Mouse (Mus musculus) thymus, adult 2 months (tissue): ENCODE results near the gene Nin.

ENCODE experiments used
- CTCF ChIP-seq: fragments of 200-500 bp; IDR thresholded peaks from 2 replicates; pipeline ENCODE4 v1.5.1; 2012; ENCODE audit warnings: mild to moderate bottlenecking, control low read depth, low read length, moderate library complexity, borderline replicate concordance; ENCODE audit not compliant: control insufficient read depth, poor library complexity, insufficient read depth; ENCODE audit errors: extremely low read depth
- POLR2A ChIP-seq: fragments of 200-500 bp; IDR thresholded peaks from 2 replicates; pipeline ENCODE4 v1.6.1; 2012; ENCODE audit warnings: mild to moderate bottlenecking, low read length, control low read depth, moderate library complexity; ENCODE audit not compliant: control insufficient read depth, poor library complexity, insufficient read depth; ENCODE audit errors: extremely low read depth

GRCm38 (mm10) chr12:70010356-70010755 lies 103.2 kb downstream of the Nin start:
- no peak for TF ChIP-seq POLR2A
- no peak for TF ChIP-seq CTCF
